Mouse (Mus musculus) kidney, adult 9 months (tissue): ENCODE data around the gene Ncoa5.

Experiments used
- DNase-seq: peaks from one replicate; pipeline ENCODE4 v3.0.0; 2022

Ncoa5 gene

GRCm38 (mm10) chr2:164952448-164952847 lies 82.2 kb downstream of the Ncoa5 start:
- DNase-seq: no peak

DNA sequence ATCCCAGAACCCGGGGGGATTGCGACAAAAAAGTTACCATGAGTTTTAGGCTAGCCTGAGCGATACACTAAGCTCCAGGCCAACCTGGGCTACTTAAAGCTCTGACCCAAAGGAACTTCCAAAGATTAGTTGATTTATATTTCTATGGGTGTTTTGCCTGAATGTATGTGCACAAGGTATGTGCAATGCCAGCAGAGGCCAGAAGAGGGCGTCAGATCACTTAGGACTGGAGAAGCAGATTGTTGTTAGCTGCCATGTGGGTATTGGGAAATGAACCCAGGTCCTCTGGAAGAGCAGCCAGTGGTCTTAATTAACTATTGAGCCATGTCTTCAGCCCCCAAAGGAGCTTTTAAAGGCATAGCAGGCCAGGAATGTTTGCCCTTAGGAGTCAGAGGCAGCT lies 82.9 kb downstream of the Ncoa5 start:
- no peak for DNase-seq

DNA sequence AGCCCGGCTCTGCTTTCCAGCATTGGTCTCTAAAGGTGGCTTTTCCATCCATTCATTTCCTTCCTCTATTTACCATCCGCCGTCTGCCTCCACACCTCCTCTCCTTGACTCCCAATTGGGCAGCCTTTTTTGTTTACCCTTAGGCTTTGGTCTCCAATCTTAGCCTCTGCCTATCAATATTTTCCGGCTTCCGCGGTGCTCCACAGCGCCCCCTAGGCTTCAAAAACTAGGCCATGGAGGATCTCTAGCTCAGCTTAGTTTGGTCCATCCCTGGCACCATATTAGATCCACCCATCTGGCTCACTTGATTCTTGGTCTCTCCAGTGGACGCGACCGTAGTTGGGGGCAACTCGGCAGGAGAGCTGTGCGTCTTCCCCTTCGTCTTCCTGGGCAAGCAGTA lies 84.2 kb downstream of the Ncoa5 start:
- no peak for DNase-seq
